Mouse (Mus musculus) lung, postnatal 10 days (tissue): ENCODE results near the gene Pold1.

Experiments used
- DNase-seq: peaks from one replicate; pipeline ENCODE4 v3.0.0; 2021

Gene Pold1

DNA sequence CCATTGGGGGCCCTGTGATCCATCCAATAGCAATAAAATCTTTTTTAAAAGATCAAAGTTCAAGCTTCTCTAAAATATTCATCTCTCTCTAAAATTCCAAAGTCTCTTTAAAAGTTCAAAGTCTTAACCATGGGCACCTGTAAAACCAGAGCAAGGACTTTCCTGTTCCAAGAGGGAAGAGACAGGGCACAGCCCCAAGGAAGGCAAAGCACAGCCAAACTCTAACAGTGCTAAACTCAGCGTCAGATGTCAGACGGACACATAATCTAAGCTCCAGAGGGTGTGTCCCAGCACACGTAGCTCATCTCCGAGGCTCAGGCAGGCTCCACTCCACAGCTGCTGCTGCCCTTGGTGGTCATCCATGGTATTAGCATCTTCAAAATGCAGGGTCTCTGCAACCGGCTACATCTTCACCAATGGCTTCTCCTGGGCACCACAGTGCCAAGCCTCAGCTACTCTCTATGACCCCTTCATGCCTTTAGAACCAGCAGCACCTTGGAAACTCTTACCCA lies 27.7 kb upstream of the Pold1 start:
- DNase-seq, result no peak

DNA sequence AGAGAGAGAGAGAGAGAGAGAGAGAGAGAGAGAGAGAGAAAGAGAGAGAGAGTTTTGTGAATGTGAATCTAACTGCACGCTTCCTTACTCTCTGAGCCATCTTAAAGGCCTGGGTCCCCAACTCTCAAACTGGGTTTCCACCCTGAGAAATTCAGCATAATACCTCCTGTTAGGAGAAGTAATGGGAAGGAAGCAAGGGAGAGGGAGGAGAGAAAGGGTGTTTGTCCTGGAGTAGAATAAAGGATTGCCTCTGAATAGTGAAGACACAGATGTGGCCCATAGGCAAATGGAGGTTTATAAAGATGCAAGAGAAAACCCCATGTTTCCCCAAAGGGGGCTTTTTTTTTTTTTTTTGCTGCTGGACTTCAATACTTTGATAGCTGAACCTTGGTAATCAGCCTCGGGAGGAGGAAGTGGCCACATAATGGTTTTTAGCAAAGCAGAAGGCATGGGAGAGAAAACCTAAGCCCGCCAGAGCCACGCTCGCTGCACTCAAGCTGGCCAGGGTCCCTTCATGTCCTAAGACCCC lies 24.4 kb upstream of the Pold1 start:
- no peak for DNase-seq

DNA sequence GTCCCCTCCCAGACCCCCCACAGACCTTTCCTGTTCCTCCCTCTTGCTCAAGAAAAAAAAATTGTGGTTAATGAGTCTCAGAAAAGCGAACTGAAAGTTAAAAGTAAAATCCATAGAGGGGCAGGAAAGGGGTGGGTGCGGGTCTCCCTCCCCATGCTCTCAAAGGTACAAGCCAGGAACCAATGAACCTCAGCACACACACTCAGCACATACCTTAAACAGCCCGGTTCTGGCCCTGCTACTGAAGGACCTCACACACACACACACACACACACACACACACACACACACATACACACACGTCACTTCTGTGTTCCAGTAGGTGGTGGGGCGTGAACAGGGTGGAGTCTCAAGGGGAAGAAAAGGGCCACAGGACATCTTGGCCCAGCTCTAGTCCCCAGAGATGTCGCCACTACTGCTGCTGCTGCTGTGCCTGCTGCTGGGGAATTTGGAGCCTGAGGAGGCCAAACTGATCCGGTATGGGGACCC lies 23.6 kb upstream of the Pold1 start, which contains the start of gene Napsa:
Gene Napsa (plus strand): TSS at position 168 of the 489 bp plus-strand sequence.
- DNase-seq, result peak; percentile 76

DNA sequence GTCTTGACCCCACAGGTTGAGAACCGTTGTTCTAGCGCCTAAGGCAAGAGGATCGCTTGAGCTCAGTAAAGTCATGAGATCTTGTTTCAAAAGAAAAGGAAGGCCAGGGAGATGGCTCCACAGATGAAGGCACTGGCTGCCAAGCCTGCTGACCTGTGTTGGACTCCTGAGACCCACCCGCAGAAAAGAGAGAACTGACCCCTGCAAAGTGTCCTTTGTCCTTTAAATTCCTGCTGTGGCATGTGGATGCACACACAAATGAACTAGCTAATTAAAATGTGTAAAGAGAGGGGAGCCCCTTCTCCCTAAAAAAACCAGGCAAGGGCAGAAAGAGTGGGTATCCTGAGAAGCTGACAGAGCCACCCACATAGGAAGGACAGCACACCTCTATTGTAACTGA lies 23.2 kb upstream of the Pold1 start:
- DNase-seq, result no peak

DNA sequence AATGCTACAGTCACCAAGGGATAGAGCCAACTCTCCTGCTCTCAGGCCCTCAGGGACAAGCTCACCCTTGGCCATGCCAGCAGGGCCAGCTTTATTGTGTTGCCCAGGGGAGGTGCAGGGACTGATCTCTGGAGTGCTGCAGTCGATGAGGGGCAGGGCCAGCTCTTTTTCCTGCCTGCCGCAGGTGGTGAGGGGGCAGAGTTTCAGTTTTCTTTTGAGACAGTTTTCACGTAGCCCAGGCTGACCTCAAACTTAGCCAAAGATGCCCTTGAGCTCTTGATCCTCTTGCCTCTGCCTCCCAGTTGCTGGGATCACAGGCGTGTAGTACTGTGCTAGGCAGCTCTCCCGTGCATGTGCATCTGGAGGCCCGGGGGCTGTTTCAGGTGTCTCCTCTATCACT lies 22.3 kb upstream of the Pold1 start:
- DNase-seq, result no peak

DNA sequence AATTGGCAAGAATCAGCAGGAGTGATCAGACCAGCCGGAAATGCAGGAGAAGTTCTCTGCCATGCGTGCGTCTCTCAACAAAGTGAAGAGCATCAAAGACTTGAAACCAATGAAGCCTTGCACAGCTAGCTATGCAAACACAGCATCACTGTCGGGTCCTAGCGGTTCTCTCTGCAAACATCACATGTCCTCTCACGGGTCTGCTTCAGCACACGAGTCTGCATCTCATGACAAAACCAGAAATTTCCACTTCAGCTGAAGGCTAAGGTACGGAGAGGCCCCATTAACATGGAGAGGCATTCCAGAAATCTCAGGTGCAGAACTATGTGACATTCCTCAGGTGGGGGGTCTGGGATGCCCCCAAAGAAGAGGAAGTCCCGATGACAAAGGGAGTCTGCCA lies 20.2 kb upstream of the Pold1 start:
- DNase-seq, result no peak

DNA sequence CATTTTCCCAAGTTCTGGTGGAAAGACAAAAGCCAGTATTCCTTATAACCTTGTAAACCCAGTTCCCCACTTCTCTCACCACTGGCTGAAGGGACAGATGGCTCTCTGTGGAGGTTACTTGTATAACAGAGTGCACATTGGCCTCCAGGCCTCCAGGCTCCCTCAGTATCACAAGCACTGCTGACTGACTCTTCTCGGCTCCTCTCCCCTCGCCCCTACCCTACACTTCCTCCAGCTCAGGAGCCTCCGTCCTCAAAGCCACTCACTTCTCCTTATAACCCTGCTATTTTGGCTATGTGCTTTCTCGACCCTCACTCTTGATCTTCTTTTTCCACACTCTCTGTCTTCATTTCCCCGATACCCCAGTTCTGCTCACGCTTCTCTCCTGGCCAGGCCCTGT lies 16.8 kb upstream of the Pold1 start:
- DNase-seq, result no peak

DNA sequence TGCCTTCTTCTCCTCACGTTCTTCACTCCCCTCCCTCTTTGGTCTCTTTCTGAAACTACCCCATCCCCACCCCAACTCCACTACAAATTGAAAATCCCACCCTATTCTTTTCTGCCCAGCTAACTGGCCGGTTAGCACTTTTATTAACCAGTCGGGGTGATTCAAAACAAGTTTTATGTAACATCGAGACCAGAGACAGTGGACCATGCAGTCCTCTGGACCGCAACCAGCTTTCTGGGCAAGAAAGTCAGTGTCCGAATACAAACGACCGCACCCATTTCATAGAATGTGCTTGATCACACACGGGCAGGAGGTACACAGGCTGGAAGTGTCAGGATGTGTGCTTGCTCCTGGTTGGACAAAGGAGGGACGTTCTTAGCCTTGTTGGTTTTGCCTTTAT lies 15.8 kb upstream of the Pold1 start:
- no peak for DNase-seq

DNA sequence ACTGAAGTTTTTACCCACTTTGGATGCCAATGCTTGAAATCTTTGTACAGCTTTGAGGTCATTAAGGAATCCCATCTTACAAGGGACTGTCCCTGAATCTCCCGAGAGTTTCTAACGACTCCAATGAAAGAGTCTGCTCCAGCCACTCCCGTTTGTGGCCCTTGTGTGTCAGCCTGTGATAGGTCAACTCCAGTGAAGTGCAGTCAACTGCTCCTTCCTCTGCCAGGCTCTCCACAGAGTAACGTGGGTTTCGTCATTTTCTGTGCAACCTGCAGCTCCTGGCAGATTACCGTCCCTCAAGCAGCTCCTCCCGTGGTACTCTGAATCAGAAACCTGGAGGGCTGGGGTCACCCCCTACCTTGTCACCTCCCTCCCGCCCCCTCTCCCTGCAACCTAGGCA lies 14.6 kb upstream of the Pold1 start:
- peak; percentile 45 for DNase-seq

DNA sequence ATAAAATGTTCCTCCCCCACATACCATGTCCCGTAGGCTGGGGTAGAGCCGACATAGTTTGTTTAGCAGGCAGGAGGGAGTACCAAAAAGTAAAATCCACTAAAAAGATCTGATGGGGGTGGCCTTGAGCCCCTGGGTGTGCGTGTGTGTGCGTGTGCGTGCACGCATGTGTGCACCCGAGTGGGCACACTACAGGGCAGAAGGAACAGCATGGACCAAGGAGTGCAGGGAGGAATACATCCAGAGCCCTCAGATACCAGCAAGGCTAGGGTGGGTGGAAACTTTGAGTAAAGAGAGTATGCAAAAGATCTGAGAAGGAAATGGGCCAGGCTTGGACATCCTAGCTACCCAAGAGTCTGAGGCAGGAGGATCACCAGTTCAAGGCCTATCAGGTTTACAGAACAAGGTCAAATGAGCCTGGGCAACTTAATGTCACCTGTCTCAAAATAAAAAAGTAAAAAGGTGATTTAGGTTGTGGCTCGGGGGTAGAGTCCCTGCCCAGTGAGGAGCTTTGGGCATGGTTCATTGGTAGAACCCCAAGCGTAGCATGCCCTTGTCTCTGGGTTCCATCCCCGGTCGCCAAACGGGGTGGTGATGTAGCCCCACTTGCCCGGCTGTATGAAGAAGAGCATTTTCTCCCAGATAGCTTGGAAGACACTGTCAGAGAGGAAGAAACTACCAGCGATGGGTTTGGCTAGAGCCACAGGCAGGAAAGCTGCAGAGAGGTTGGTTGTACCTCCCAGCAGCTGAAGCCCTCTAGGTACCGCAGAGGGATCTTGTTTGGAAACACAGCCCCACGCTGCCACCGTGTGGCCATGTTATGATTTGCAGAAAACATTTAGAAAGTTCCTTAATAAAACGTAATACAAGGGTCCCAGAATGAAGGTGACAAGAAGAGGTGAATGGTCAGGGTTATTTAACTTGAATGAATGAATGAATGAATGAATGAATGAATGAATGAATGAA lies 12.1 kb upstream of the Pold1 start:
- DNase-seq, result peak; percentile 88

DNA sequence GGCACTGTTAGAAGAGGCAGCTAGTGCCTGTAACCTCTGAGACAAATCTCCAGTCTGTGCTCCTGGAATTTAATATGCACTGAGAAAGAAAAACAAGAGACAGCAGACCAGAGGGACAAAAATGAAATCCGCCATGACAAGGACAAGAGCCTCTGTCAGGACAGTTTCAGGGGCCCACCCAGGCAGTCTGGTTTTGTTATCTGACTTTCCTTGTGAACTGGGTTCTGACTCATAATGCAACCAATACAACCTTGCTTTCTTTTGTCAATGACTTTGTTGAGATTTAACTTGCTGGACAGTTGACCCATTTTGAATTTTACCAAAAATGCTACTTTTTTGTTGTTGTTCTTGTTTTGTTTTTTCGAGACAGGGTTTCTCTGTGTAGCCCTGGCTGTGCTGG lies 9.0 kb upstream of the Pold1 start:
- no peak for DNase-seq

DNA sequence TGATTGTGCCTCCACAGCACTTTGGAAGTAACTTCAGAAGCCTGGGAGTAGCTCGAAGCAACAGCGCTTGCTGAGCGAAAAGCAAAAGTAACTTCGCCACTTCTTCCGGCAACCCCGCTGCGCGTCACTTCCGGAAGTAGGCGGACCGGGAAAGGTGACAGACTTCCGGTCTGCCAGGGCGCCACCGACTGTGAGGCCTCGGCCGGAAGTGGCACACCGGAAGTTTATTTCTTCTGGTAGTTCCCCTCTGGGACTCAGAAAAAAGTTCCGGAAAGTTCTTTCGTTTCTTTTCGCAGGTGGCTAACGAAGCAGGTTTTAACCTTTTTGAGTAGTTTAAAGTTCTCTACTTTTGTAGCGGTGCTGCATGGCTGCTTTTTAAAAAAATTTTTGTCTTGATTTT lies 5.2 kb upstream of the Pold1 start, which contains the start of gene Nr1h2:
Gene Nr1h2 (minus strand): TSS at position 126 of the 400 bp plus-strand sequence.
- peak; percentile 99 for DNase-seq

DNA sequence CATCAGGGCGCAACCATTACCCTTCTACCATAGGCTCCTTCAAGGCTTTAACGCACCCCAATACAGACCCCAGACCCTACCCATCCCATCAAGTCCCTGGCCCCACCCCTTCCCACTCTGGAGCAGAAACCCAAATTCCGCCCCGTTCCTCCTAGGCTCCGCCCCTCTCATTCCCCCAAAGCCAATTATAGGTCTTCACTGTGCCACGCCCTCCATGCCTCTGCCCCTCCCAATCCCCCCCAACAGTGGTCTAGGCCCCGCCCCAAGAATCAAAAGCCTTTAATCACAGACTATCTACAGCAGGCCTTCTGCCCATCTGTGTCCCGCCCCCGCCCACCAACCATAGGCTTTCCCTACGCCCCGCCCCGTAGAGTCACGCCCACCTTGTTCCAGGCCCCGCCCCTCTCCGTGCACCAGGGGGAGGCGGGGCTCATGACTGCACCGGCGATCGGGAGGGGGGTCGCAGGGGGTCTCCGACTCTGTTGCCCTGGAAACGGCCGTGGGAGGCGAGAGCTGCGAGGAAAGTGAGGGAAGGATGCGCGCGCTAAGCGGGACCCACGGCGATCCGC lies 4.6 kb upstream of the Pold1 start:
- DNase-seq, result peak; percentile 92

DNA sequence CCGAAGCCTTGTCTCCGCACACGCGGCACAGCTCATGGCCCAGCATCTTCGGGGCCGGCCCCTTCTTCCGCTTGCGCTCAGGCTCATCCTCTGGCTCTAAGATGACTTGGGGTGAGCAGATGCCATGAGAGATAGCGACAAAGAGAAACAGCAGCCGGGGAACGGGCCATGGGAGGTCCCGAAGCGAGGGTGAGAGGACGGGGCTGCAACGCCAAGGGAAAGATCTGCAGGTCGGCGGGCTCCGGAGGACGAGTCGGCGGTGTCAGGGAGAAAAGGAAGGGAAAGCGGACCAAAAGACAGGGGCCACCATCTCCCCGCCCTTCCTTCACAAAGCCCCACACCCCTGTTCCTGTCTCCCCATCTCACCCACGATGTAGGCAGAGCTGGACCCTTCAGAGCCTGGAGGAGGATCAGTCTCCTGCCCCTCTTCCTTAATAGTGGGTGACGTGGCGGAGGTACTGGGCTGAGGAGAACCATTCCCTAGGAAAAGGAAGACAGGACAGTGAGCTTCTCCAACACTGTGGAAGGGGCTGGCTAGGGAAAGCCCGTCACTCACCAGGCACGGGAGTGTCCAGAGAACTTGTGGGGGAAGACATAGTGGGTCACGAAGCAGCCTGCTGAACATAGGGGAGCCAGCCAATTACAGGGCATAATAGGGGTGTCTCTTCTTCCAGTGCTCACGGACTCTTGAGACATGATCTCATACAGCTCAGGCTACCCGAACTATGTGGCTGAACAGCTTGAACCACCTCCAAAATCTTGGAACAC lies 3.7 kb upstream of the Pold1 start:
- no peak for DNase-seq

DNA sequence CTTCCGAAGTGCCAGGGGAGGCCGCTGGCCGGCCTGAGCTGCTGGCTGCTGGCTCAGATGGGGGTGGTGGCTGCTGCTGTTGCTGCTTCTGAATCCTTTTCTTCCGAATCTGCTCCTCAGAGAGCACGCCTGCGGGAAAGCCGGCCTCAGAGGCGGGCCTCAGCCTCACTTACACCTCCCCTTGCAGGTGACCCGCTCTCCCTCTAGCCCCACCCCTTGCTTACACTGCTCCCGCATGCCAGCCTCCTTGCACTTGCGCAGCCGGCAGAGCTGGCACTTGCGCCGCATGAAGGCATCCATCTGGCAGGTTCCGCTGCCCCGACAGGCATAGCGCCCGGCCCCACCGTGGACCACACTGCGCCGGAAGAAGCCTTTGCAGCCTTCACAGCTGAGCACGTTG lies 3.1 kb upstream of the Pold1 start:
- DNase-seq, result no peak

DNA sequence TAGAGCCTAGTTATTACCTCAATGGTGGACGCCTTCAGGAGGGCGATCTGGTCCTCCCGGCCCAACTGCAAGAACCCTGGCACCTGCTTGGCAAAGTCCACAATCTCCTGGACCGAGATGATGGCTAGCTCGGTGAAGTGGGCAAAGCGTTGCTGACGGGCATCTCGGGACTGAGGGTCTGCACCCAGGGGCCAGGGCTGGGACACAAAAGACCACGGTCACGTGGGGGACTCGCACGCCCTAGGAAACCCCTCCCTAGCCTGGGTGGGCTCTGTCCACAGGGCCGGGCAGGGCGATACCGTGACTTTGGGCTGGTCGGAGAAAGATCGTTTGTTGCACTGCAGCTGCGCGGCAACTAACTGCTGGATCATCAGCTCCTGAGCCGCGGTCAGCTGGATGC lies 2.7 kb upstream of the Pold1 start:
- DNase-seq, result no peak

DNA sequence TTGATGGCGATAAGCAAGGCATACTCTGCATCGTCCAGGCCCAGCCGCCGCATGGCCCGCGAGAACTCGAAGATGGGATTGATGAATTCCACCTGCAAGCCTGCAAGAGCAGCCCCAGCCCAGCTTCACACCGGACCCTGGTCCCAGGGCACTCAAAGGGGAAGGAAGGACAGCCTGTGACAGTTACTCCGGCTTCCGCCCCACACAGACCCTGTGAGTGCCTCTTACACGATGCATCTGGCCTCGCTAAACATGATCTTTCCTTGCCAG lies 1.7 kb upstream of the Pold1 start:
- DNase-seq, result no peak

DNA sequence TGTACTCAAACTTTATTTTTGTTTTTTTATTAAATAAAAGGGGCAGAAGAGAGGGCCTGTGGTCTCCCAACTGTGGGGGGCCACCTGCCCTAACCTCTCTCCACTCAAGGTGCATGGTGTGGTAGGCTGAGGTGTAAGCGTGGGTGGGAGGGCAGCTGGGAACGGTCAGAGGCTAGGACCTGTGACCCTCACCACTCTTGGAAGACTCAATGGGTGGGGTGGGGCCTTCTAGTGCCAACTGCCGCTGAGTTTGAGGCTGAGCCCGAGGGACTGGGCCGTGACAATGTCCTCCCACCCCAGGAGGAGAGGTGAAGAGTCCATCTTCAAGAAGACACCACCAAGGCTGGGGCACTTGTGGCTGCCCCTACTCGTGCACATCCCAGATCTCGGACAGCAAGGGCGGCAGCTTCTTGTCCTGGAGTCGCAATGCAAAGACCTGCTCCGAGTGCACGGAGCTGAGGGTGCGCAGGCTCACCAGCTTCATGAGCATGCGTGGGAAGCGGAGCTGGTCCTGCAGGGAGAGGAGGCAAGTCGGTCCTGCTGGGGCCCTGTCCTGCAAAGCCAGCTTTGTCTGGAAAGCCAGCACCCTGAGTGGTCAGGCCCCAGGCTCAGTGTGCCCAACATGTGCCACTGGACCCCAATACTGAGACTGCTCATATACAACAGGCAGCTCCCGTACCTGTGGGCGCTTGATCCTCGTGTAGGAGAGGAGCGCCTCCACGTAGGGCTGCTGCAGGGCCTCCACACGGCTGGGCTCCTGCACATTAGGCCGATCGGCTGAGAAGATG lies 1.2 kb upstream of the Pold1 start:
- no peak for DNase-seq

DNA sequence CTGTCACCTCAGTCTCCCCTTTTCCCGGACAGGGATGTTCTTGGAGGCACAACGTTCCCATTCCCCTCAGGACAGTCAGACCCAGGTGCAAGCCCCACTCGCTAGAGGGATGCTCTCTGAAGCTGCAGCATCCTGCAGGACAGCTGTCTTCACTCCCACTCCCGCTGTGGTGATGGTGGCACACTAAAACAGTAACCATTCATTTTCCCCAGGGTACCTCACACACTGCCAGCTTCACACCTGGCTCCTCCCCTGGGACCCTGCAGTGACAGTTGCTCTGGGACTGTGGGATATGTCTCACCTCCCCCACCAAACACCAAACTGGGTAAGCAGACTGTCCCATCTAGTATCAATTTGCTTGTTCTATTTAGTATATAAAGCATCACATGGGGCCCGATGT lies 924 bp downstream of the Pold1 start:
- no peak for DNase-seq

DNA sequence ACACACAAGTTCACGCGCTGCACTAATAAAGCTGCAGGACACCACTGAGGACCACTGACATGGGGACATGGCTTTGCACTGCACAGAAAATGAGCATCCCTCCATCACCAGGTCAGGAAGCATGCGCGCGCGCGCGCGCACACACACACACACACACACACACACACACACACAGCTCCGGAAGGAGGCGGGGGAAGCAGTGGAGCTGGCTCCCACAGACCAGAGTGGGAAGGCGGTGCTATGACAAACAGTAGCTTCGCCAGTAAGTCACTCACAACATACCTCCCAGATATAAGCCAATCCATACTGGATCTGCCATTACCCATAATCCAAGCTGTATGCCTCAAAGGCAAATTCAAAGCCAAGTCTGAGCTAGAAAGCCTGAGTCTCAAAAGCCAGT lies 1.6 kb downstream of the Pold1 start:
- DNase-seq, result no peak

DNA sequence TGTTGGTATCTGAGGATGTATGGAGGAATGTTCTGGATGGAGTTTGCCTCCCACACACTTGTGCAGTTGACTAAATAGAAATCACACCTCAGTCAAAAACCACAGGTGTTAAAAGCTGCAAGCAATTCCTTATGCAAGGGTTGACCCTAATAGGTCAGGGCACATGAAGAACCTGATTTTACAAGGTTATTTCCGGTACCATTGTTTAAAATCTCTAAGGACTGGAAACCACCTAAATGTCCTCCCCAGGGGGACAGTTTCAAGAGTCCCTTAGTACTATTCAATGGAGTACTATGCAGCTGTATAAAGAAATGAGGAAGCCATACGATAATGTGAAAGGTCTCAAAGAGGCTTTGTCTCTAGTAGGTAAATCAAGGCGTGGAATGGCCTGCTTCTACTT lies 2.4 kb downstream of the Pold1 start:
- no peak for DNase-seq

DNA sequence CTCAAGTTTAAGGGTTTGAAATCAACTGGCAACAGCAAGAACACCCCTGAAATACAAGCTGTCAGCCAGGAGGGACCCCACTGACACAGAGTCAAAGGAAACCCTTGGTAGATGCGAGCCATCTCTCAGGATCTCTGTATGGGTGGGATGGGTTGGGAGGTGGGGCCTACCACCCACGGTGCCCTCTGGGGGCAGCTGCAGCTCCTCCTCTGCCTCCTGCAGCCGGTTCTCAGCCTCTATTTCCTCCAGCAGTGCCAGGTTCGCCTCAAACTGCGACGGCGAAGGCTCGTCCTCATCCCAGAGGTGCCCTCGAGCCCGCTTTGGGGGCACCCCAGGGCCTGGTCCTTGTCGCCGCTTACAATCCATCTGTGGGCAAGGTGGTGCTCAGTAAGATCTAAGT lies 5.6 kb downstream of the Pold1 start:
- DNase-seq, result no peak
